Comparison of ENCODE assay signal across 8 mouse cellular contexts in the genomic region with DNA sequence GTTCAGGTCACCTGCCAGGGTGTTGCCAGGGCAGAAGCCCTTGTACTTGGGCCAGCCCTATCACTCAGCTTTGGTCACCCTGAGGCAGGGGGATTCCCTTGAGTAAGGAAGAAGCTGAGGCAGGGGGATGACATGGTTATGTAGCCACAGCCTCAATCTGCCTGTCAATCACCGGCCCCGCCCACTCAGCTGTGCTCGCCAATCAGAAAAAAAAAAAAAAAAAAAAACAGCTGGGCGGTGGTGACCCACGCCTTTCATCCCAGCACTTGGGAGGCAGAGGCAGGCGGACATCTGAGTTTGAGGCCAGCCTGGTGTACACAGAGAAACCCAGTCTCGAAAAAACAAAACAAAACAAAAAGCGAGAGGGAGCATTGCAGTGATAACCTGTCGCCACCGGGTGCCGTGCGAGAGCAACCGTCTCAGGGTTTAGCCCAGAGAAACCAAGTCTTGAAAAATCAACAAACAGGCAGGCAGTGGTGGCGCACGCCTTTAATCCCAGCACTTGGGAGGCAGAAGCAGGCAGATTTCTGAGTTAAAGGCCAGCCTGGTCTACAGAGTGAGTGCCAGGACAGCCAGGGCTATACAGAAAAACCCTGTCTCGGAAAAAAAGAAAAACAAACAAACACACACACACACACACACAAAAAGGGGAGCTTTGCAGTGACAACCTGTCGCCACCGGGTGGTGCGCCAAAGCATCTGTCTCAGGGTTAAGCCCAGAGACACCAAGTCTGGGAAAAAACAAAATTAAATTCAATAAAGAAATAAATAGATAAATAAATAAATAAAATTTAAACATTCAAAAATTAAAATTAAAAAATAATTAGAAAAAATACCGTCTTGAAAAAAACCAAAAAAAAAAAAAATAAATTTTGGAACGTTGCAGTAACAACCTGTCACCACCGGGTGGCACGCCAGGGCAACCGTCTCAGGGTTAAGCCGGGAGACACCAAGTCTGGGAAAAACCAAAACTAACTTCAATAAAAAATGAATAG. TPM values are rescaled to one million over a fixed set of nuclear protein-coding genes. Genes with fewer than 3 reads are reported as not detected.
A peak's percentile ranks its signal among the peaks of the same experiment; 100 is the strongest.
DNase-seq lines count a peak whose midpoint lies in the region; ATAC-seq lines count a peak whose summit lies in the region.
"Not testable (repeated sequence)": the region's sequence is repeated elsewhere in the genome, so short reads cannot be mapped to it uniquely, and the experiment has no call there.

No protein-coding gene starts in this region.

- peak overlapping the region; percentile 59 for H3K4me3 ChIP-seq in brown adipose tissue, adult 24 weeks (ENCODE audit: insufficient read depth, low read depth, low read length)
- peak overlapping the region; percentile 53 for H3K4me3 ChIP-seq in forebrain, embryonic 12.5 days (replicated peaks)
- H3K4me3 ChIP-seq in liver, embryonic 13.5 days (replicated peaks), result peak overlapping the region; percentile 69
- H3K4me3 ChIP-seq in stomach, embryonic 14.5 days (ENCODE audit: low read depth, low read length), result peak overlapping the region; percentile 42; the same call in 1 of the 2 replicates

- peak; percentile 77 for DNase-seq in CD4-positive, CD25-positive, alpha-beta regulatory T cell, adult 2 months (ENCODE audit: low read depth, low spot score)
- peak; percentile 33 to 47 for DNase-seq in heart, postnatal 14 days
- DNase-seq in kidney, postnatal 4 days, result peak; percentile 64 to 76
- DNase-seq in liver, embryonic 13.5 days, result peak; percentile 54
- DNase-seq in naive thymus-derived CD4-positive, alpha-beta T cell, adult 2 months (ENCODE audit: low read depth), result peak; percentile 83

- intact Hi-C loops in heart, postnatal 14 days (cut with DNase I), result not testable (repeated sequence)

- not testable (repeated sequence) for H3K9ac ChIP-seq in forebrain, embryonic 12.5 days; stomach, embryonic 14.5 days (replicated peaks; ENCODE audit: low read depth, low read length)
- peak overlapping the region; percentile 47; the same call in 1 of the 2 replicates for H3K9ac ChIP-seq in liver, embryonic 13.5 days

- H3K27ac ChIP-seq in brown adipose tissue, adult 24 weeks (replicated peaks; ENCODE audit: low read depth, low read length), result peak overlapping the region; percentile 36; the same call in 1 of the 2 replicates
- peak overlapping the region; percentile 69; the same call in 1 of the 2 replicates for H3K27ac ChIP-seq in forebrain, embryonic 12.5 days
- peak overlapping the region; percentile 71 for H3K27ac ChIP-seq in liver, embryonic 13.5 days
- H3K27ac ChIP-seq in stomach, embryonic 14.5 days (ENCODE audit: low read length), result not testable (repeated sequence)

- H3K27me3 ChIP-seq in forebrain, embryonic 12.5 days; liver, embryonic 13.5 days; stomach, embryonic 14.5 days (ENCODE audit: control insufficient read depth, insufficient read depth, low read length): not testable (repeated sequence)

- peak overlapping the region; percentile 42 for H3K4me2 ChIP-seq in forebrain, embryonic 12.5 days
- peak overlapping the region; percentile 69 for H3K4me2 ChIP-seq in liver, embryonic 13.5 days
- peak overlapping the region; percentile 20; the same call in 1 of the 2 replicates for H3K4me2 ChIP-seq in stomach, embryonic 14.5 days (replicated peaks; ENCODE audit: low read depth, low read length)

- H3K9me3 ChIP-seq in forebrain, embryonic 12.5 days; liver, embryonic 13.5 days (replicated peaks); stomach, embryonic 14.5 days (ENCODE audit: control insufficient read depth, low read depth, low read length): not testable (repeated sequence)

- H3K4me1 ChIP-seq in brown adipose tissue, adult 24 weeks (ENCODE audit: control insufficient read depth, insufficient read depth, insufficient read length, low read length); forebrain, embryonic 12.5 days; stomach, embryonic 14.5 days (ENCODE audit: control insufficient read depth, insufficient read depth, low read length): not testable (repeated sequence)
- H3K4me1 ChIP-seq in liver, embryonic 13.5 days (replicated peaks), result peaks cover 13% of the 10 kb centered on the region

- H3K36me3 ChIP-seq in forebrain, embryonic 12.5 days (replicated peaks); liver, embryonic 13.5 days; stomach, embryonic 14.5 days (ENCODE audit: control insufficient read depth, insufficient read depth, low read length): not testable (repeated sequence)

- 0 out of 2 replicates have a peak, but pooled peaks have one; percentile 12 for ATAC-seq in forebrain, embryonic 12.5 days (ENCODE audit: low FRiP score)
- peak; percentile 12; the same call in 1 of the 2 replicates for ATAC-seq in liver, embryonic 13.5 days (ENCODE audit: low read depth)
- not testable (repeated sequence) for ATAC-seq in stomach, embryonic 14.5 days (ENCODE audit: insufficient number of reproducible peaks, insufficient read depth, low FRiP score, low read depth)

- WGBS in forebrain, embryonic 12.5 days, result 3% methylated on average over 25 of the region's 25 CpGs
- under 1% methylated on average over 25 of the region's 25 CpGs for WGBS in liver, embryonic 13.5 days (ENCODE audit: insufficient replicate concordance)
- WGBS in stomach, embryonic 14.5 days, result 5% methylated on average over 25 of the region's 25 CpGs

RNA-seq across cellular contexts. Expression of gene Scaf8, which starts 31.7 kb away (rescaled TPM):
- 11.1 and 13.0 TPM in 2 replicates for polyA plus RNA-seq in brown adipose tissue, adult 24 weeks (2012; ENCODE audit: insufficient read depth, insufficient read length, missing spikeins)
- 27.6 TPM in 2 replicates for polyA plus RNA-seq in forebrain, embryonic 12.5 days (2016; fragmentation: Nextera tagmentation; extraction: Ambion mirVana)
- total RNA-seq in heart, postnatal 14 days (2021), result 10 to 100 TPM; 36.5 to 36.6 TPM
- 7.7 and 9.7 TPM in 2 replicates for polyA plus RNA-seq in liver, embryonic 13.5 days (2015; fragmentation: Nextera tagmentation; extraction: Ambion mirVana)
- 26.6 and 27.7 TPM in 2 replicates for polyA plus RNA-seq in stomach, embryonic 14.5 days (2014; fragmentation: Nextera tagmentation; extraction: Ambion mirVana)
